ENCODE assay signal across 9 mouse cellular contexts in genomic region chr4:139579466-139579865, GRCm38 (mm10). TPM values are rescaled to one million over a fixed set of nuclear protein-coding genes. Genes with fewer than 3 reads are reported as not detected.
DNase-seq lines count a peak whose midpoint lies in the region; ATAC-seq lines count a peak whose summit lies in the region.
"Had no signal": no experiment of that assay in that cellular context is flagged by ENCODE, and none has a peak within 500 bp of the region (broad histone marks: within the 10 kb centered on the region; RNA-seq: fewer than 3 reads in every experiment).

No protein-coding gene starts in this region.

- 29% methylated on average over 6 of the region's 6 CpGs for WGBS in kidney, embryonic 16.5 days
- 63% methylated on average over 6 of the region's 6 CpGs for WGBS in embryonic facial prominence, embryonic 10.5 days
- 43% methylated on average over 6 of the region's 6 CpGs for WGBS in intestine, embryonic 15.5 days
- 26% methylated on average over 6 of the region's 6 CpGs for WGBS in neural tube, embryonic 13.5 days
- WGBS in forebrain, embryonic 15.5 days: 74% methylated on average over 6 of the region's 6 CpGs

- peak overlapping the region; percentile 49 for H3K4me2 ChIP-seq in kidney, embryonic 16.5 days (replicated peaks; ENCODE audit: low read depth, low read length)
- H3K4me2 ChIP-seq in intestine, embryonic 15.5 days (replicated peaks): no peak overlapping the region
- peak overlapping the region; percentile 89 for H3K4me2 ChIP-seq in neural tube, embryonic 13.5 days
- H3K4me2 ChIP-seq in forebrain, embryonic 15.5 days (replicated peaks): no peak overlapping the region
- H3K4me2 ChIP-seq: midbrain, embryonic 13.5 days had no signal

- no peak for ATAC-seq in kidney, embryonic 16.5 days (ENCODE audit: low FRiP score, low TSS enrichment)
- no peak for ATAC-seq in intestine, embryonic 15.5 days
- ATAC-seq in neural tube, embryonic 13.5 days (ENCODE audit: low read depth): no peak
- no peak for ATAC-seq in forebrain, embryonic 15.5 days (replicated peaks)
- ATAC-seq: midbrain, embryonic 13.5 days had no signal

- no peaks in the 10 kb centered on the region for H3K36me3 ChIP-seq in kidney, embryonic 16.5 days (ENCODE audit: insufficient read depth, low read length)
- no peaks in the 10 kb centered on the region for H3K36me3 ChIP-seq in embryonic facial prominence, embryonic 10.5 days (replicated peaks)
- no peaks in the 10 kb centered on the region for H3K36me3 ChIP-seq in intestine, embryonic 15.5 days
- H3K36me3 ChIP-seq in neural tube, embryonic 13.5 days: no peaks in the 10 kb centered on the region
- H3K36me3 ChIP-seq in forebrain, embryonic 15.5 days: no peaks in the 10 kb centered on the region
- H3K36me3 ChIP-seq: midbrain, embryonic 13.5 days had no signal

- H3K9me3 ChIP-seq in kidney, embryonic 16.5 days (ENCODE audit: low read length): no peaks in the 10 kb centered on the region
- H3K9me3 ChIP-seq in embryonic facial prominence, embryonic 10.5 days: no peaks in the 10 kb centered on the region
- H3K9me3 ChIP-seq in intestine, embryonic 15.5 days: no peaks in the 10 kb centered on the region
- H3K9me3 ChIP-seq in neural tube, embryonic 13.5 days: no peaks in the 10 kb centered on the region
- no peaks in the 10 kb centered on the region for H3K9me3 ChIP-seq in forebrain, embryonic 15.5 days
- H3K9me3 ChIP-seq: midbrain, embryonic 13.5 days had no signal

- H3K27ac ChIP-seq in kidney, embryonic 16.5 days (ENCODE audit: low read length): peak overlapping the region; percentile 94
- H3K27ac ChIP-seq in embryonic facial prominence, embryonic 10.5 days (replicated peaks): peak overlapping the region; percentile 91
- peak overlapping the region; percentile 89 for H3K27ac ChIP-seq in intestine, embryonic 15.5 days
- peak overlapping the region; percentile 91 for H3K27ac ChIP-seq in neural tube, embryonic 13.5 days (replicated peaks)
- H3K27ac ChIP-seq in forebrain, embryonic 15.5 days (replicated peaks): no peak overlapping the region
- H3K27ac ChIP-seq: midbrain, embryonic 13.5 days had no signal

- H3K4me3 ChIP-seq in kidney, embryonic 16.5 days (ENCODE audit: low read length): no peak overlapping the region
- no peak overlapping the region for H3K4me3 ChIP-seq in embryonic facial prominence, embryonic 10.5 days
- H3K4me3 ChIP-seq in intestine, embryonic 15.5 days (replicated peaks): no peak overlapping the region
- no peak overlapping the region; the same call in 1 of the 2 replicates for H3K4me3 ChIP-seq in neural tube, embryonic 13.5 days
- no peak overlapping the region for H3K4me3 ChIP-seq in forebrain, embryonic 15.5 days
- H3K4me3 ChIP-seq: midbrain, embryonic 13.5 days had no signal

- DNase-seq in kidney, postnatal 36 days: no peak
- DNase-seq in embryonic facial prominence, embryonic 10.5 days (ENCODE audit: low spot score): no peak
- DNase-seq in c-Kit-positive CD71-positive TER-119-positive erythroid progenitor cells, embryonic 14.5 days (ENCODE audit: low spot score): no peak
- DNase-seq: cerebellum, postnatal 10 days had no signal

- peaks cover 88% of the 10 kb centered on the region for H3K4me1 ChIP-seq in kidney, embryonic 16.5 days (ENCODE audit: insufficient read depth, low read length)
- peaks cover 93% of the 10 kb centered on the region for H3K4me1 ChIP-seq in embryonic facial prominence, embryonic 10.5 days
- H3K4me1 ChIP-seq in intestine, embryonic 15.5 days (replicated peaks): peaks cover 65% of the 10 kb centered on the region
- peaks cover 93% of the 10 kb centered on the region for H3K4me1 ChIP-seq in neural tube, embryonic 13.5 days (replicated peaks)
- H3K4me1 ChIP-seq in forebrain, embryonic 15.5 days: peaks cover 34% of the 10 kb centered on the region

- H3K9ac ChIP-seq in kidney, embryonic 16.5 days (replicated peaks; ENCODE audit: low read length): peak overlapping the region; percentile 56
- no peak overlapping the region for H3K9ac ChIP-seq in intestine, embryonic 15.5 days
- peak overlapping the region; percentile 67; the same call in 1 of the 2 replicates for H3K9ac ChIP-seq in neural tube, embryonic 13.5 days
- H3K9ac ChIP-seq in forebrain, embryonic 15.5 days (replicated peaks): no peak overlapping the region
- H3K9ac ChIP-seq: midbrain, embryonic 13.5 days had no signal

- H3K27me3 ChIP-seq in kidney, embryonic 16.5 days (ENCODE audit: insufficient read depth, low read length): no peaks in the 10 kb centered on the region
- no peaks in the 10 kb centered on the region; the same call in 1 of the 2 replicates for H3K27me3 ChIP-seq in embryonic facial prominence, embryonic 10.5 days (replicated peaks; ENCODE audit: low read depth, poor library complexity, severe bottlenecking)
- no peaks in the 10 kb centered on the region for H3K27me3 ChIP-seq in intestine, embryonic 15.5 days (replicated peaks)
- no peaks in the 10 kb centered on the region for H3K27me3 ChIP-seq in neural tube, embryonic 13.5 days
- H3K27me3 ChIP-seq in forebrain, embryonic 15.5 days: no peaks in the 10 kb centered on the region

RNA-seq across cellular contexts. Expression of gene Gm21969, which starts 23.5 kb away (rescaled TPM):
- polyA plus RNA-seq in kidney, embryonic 16.5 days (2015; fragmentation: Nextera tagmentation; extraction: Ambion mirVana): not detected in 2 replicates
- polyA plus RNA-seq in embryonic facial prominence, embryonic 10.5 days (2016; fragmentation: Nextera tagmentation; extraction: Ambion mirVana): not detected in 2 replicates
- polyA plus RNA-seq in intestine, embryonic 15.5 days (2015; fragmentation: Nextera tagmentation; extraction: Ambion mirVana): not detected in 2 replicates
- not detected in 2 replicates for polyA plus RNA-seq in neural tube, embryonic 13.5 days (2015; fragmentation: Nextera tagmentation; extraction: Ambion mirVana)
- not detected in 2 replicates for polyA plus RNA-seq in forebrain, embryonic 15.5 days (2015; fragmentation: Nextera tagmentation; extraction: Ambion mirVana)
- polyA plus RNA-seq: midbrain, embryonic 13.5 days had no signal

RNA-seq across cellular contexts. Expression of gene Aldh4a1, which starts 43.2 kb away (rescaled TPM):
- polyA plus RNA-seq in kidney, embryonic 16.5 days (2015; fragmentation: Nextera tagmentation; extraction: Ambion mirVana): 133 and 149 TPM in 2 replicates
- polyA plus RNA-seq in embryonic facial prominence, embryonic 10.5 days (2016; fragmentation: Nextera tagmentation; extraction: Ambion mirVana): 24.4 and 25.1 TPM in 2 replicates
- polyA plus RNA-seq in intestine, embryonic 15.5 days (2015; fragmentation: Nextera tagmentation; extraction: Ambion mirVana): 14.4 and 17.1 TPM in 2 replicates
- polyA plus RNA-seq in neural tube, embryonic 13.5 days (2015; fragmentation: Nextera tagmentation; extraction: Ambion mirVana): 23.6 and 24.5 TPM in 2 replicates
- 27.7 and 29.5 TPM in 2 replicates for polyA plus RNA-seq in forebrain, embryonic 15.5 days (2015; fragmentation: Nextera tagmentation; extraction: Ambion mirVana)

RNA-seq across cellular contexts. Expression of gene Iffo2, which starts 49.1 kb away (rescaled TPM):
- 3.2 and 3.7 TPM in 2 replicates for polyA plus RNA-seq in kidney, embryonic 16.5 days (2015; fragmentation: Nextera tagmentation; extraction: Ambion mirVana)
- polyA plus RNA-seq in embryonic facial prominence, embryonic 10.5 days (2016; fragmentation: Nextera tagmentation; extraction: Ambion mirVana): 4.2 and 4.3 TPM in 2 replicates
- 2.9 and 3.2 TPM in 2 replicates for polyA plus RNA-seq in intestine, embryonic 15.5 days (2015; fragmentation: Nextera tagmentation; extraction: Ambion mirVana)
- polyA plus RNA-seq in neural tube, embryonic 13.5 days (2015; fragmentation: Nextera tagmentation; extraction: Ambion mirVana): 4.6 and 5.3 TPM in 2 replicates
- polyA plus RNA-seq in forebrain, embryonic 15.5 days (2015; fragmentation: Nextera tagmentation; extraction: Ambion mirVana): 4.6 and 5.7 TPM in 2 replicates

Comparison
In these comparisons a context has a peak if more than half of its experiments do, and no peak if none do; other contexts are left out.
1. H3K4me2 ChIP-seq: peak in kidney, embryonic 16.5 days (single experiment) and neural tube, embryonic 13.5 days (single experiment); none in intestine, embryonic 15.5 days (single experiment) and forebrain, embryonic 15.5 days (single experiment).
2. H3K9ac ChIP-seq: peak in kidney, embryonic 16.5 days (single experiment) and neural tube, embryonic 13.5 days (single experiment); none in intestine, embryonic 15.5 days (single experiment) and forebrain, embryonic 15.5 days (single experiment).